Mouse (Mus musculus): ENCODE results near the gene Nqo1. TPM values are rescaled to one million over a fixed set of nuclear protein-coding genes. Genes with fewer than 3 reads are reported as not detected.

The Nqo1 gene
- polyA plus RNA-seq, 1 experiment, result 1.6 TPM

DNA sequence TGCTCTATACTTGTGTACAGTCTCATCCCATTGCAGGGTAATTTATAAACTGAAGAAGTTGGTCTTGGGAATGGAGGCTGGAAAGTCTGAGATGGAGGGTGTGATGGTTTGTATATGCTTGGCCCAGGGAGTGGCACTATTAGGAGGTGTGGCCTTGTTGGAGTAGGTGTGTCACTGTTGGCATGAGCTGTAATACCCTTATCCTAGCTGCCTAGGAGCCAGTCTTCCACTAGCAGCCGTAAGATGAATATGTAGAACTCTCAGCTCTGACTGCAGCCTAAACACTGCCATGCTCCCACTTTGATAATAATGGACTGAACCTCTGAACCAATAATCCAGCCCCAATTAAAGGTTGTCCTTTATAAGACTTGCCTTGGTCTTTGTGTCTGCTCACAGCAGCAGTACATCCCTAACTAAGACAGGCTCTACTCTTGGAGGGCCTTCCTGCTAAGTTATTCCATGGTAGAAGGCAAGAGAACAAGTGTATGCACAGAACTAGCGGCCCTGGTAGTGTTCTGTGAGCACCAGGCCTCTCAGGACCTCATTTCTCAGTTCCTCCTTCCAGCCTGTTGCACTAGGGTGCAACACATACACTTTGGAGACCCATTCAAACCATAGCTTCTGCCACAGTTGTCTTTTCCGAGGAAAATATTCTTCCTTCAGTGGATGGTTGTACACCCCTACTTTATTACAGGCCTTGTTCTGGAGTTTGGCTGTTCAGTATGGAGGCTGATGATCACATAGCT is 37.0 kb upstream of the Nqo1 start:
- TF ChIP-seq CTCF (IDR thresholded peaks at IDR 0.05; ENCODE audit: control insufficient read depth, insufficient read depth, insufficient replicate concordance, low read depth, low read length), result no peak
- TF ChIP-seq POLR2A (IDR thresholded peaks at IDR 0.05; ENCODE audit: control insufficient read depth, low read depth, low read length), result no peak

DNA sequence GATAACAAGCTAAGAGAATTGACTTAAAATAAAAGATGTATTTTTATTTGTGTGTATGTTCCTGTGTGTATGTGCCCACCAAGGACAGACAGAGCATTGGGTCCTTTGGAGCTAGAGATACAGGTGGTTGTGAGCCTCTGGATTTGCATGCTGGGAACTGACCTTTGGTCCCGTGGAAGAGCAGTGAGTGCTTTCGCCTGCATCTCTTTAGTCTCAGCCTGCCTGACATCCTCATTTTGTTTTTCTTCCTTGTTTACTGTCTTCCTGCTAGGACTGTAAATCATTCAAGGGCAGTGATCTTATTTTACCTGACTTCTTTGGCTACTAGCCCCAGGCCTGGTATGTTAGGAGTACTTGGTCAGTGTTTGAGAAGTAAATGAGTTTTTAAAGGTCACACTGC is 34.7 kb upstream of the Nqo1 start:
- H3K4me3 ChIP-seq (ENCODE audit: control insufficient read depth, low read depth, low read length), result no peak overlapping the region
- peaks cover 6% of the 10 kb centered on the region for H3K4me1 ChIP-seq (ENCODE audit: control insufficient read depth, insufficient read depth, low read length)
- no peak overlapping the region for H3K27ac ChIP-seq (ENCODE audit: control insufficient read depth, insufficient read depth, low read depth, low read length)

More for the DNA sequence above, 37.0 kb upstream of the Nqo1 start:
- no peaks in the 10 kb centered on the region for H3K27me3 ChIP-seq (ENCODE audit: control insufficient read depth, insufficient read depth, low read length)
- H3K27ac ChIP-seq (ENCODE audit: control insufficient read depth, insufficient read depth, low read depth, low read length), result no peak overlapping the region
- no peaks in the 10 kb centered on the region for H3K36me3 ChIP-seq (ENCODE audit: control insufficient read depth, insufficient read depth, low read length)
- peaks cover 3% of the 10 kb centered on the region; the same call in 1 of the 2 replicates for H3K4me1 ChIP-seq (ENCODE audit: control insufficient read depth, insufficient read depth, low read length)
- H3K4me3 ChIP-seq (ENCODE audit: control insufficient read depth, low read depth, low read length), result no peak overlapping the region

DNA sequence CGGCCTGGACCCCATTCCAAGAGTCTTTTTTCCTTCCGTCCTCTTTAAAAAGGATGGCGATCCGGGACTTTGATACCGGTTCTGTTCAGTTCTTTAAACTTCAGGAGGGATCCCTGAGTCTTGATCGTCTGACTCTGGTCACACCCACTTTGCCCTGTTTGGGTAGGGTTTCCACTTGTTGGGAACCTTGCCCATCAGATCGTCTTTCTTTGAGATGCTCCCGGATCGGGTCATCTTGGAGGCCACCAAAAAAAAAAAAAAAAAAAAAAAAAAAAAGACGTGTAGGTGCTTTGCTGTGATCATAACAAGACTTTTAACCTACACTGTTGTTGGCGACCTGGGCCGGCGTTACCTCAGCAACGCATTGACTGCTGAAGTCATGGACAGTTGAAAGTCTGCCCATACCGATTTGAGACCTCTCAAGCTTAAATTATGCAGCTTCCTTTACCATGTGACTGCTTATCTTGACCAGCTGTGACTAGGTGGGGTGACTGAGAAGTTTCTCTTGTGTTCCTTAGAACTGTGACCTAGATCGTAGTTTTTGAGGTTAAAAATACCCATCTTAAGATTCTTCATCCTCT is 33.9 kb upstream of the Nqo1 start:
- no peaks in the 10 kb centered on the region for H3K27me3 ChIP-seq (ENCODE audit: control insufficient read depth, insufficient read depth, low read length)
- peak overlapping the region; percentile 63 for H3K27ac ChIP-seq (ENCODE audit: control insufficient read depth, insufficient read depth, low read depth, low read length)
- H3K4me3 ChIP-seq (ENCODE audit: control insufficient read depth, low read depth, low read length), result peak overlapping the region; percentile 92
- no peak for TF ChIP-seq CTCF (IDR thresholded peaks at IDR 0.05; ENCODE audit: control insufficient read depth, insufficient read depth, insufficient replicate concordance, low read depth, low read length)
- TF ChIP-seq POLR2A (IDR thresholded peaks at IDR 0.05; ENCODE audit: control insufficient read depth, low read depth, low read length), result no peak
- H3K4me1 ChIP-seq (ENCODE audit: control insufficient read depth, insufficient read depth, low read length), result peaks cover 6% of the 10 kb centered on the region
- H3K36me3 ChIP-seq (ENCODE audit: control insufficient read depth, insufficient read depth, low read length), result no peaks in the 10 kb centered on the region

More for the DNA sequence above, 34.7 kb upstream of the Nqo1 start:
- Histone ChIP-seq H3K27me3 (ENCODE audit: control insufficient read depth, insufficient read depth, low read length) (no peaks in the 10 kb centered on the region), H3K36me3 (ENCODE audit: control insufficient read depth, insufficient read depth, low read length) (no peaks in the 10 kb centered on the region)
- TF ChIP-seq CTCF (IDR thresholded peaks at IDR 0.05; ENCODE audit: control insufficient read depth, insufficient read depth, insufficient replicate concordance, low read depth, low read length) (no peak), POLR2A (IDR thresholded peaks at IDR 0.05; ENCODE audit: control insufficient read depth, low read depth, low read length) (no peak)

DNA sequence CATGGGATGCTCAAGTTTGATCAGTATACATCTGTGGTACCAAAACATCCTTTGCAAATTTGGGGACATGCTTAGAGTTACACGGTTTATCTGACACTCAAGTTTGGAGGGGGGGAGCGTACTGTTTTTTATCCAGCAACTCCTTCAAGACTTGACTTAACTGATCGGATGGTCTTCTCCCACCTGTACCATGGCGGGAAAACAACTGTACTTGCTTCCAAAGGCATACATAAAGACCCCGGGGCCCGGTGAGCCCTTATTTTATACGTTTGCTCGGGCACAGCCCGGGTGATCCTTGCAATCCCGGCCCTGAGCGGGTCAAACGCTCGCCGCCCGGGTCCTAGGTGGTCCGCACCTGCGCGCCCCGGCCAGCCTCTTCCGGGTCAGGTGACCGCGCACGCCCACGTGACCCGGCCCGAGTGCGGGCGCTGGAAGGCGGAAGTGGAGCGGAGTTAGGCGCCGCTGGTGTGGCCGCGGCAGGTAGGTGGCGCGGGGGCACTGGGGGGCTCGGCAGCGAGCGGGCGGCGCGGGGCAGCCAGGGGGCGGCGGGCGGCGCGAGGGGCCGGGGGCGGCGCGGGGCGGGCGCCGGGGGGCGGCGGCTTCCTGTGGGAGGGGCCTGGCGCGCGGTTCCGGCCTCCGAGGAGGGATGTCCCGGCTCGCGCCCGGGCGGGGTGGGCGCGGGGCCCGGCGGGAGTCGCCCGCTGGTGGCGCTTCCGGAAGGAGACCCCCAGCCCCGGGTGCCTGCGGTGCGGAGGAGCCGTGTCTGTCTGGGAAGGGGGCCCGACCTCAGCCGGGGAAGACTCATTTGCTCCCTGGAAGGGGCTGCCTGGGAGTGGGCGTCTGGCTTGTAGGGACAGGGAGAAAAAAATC is 33.2 kb upstream of the Nqo1 start, which contains the start of gene Wwp2:
Gene Wwp2, plus strand, starts transcription at position 404 of the 870 bp plus-strand sequence.
- H3K36me3 ChIP-seq (ENCODE audit: control insufficient read depth, insufficient read depth, low read length), result no peaks in the 10 kb centered on the region
- H3K27ac ChIP-seq (ENCODE audit: control insufficient read depth, insufficient read depth, low read depth, low read length), result peak within 1 kb of the TSS; percentile 84
- no peaks in the 10 kb centered on the region for H3K27me3 ChIP-seq (ENCODE audit: control insufficient read depth, insufficient read depth, low read length)
- TF ChIP-seq POLR2A (IDR thresholded peaks at IDR 0.05; ENCODE audit: control insufficient read depth, low read depth, low read length) (peak; percentile 49; the same call in 1 of the 2 replicates), CTCF (IDR thresholded peaks at IDR 0.05; ENCODE audit: control insufficient read depth, insufficient read depth, insufficient replicate concordance, low read depth, low read length) (no peak)
- H3K4me3 ChIP-seq (ENCODE audit: control insufficient read depth, low read depth, low read length), result peak within 1 kb of the TSS; percentile 98
- peaks cover 6% of the 10 kb centered on the region for H3K4me1 ChIP-seq (ENCODE audit: control insufficient read depth, insufficient read depth, low read length)

DNA sequence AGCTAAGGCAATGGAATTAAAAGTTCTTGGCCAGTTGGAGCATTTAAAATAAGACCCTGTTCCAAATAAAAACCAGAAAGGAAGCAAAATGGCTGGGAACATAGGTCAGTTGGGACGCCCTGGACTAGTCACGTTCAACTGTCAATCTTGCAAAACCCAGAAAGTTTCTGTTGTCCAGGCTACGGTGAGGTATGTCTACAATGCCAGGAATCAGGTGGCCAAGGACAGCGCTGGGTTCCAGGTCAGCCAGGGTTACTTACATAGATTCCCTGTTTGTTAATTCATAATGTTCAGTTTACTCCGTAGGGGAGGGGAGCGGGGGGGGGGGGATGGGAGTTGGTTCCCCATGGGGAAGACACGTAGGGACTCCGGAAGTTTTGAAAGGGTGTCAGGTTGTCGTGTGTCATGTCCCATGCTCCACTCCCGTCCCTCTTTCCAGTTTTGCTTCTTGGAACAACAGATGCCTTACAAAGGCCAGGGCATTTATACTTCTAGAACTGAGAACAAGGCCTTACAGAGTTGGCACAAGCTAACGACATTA is 32.5 kb upstream of the Nqo1 start:
- Histone ChIP-seq H3K4me3 (ENCODE audit: control insufficient read depth, low read depth, low read length) (peak overlapping the region; percentile 98), H3K27ac (ENCODE audit: control insufficient read depth, insufficient read depth, low read depth, low read length) (peak overlapping the region; percentile 84), H3K27me3 (ENCODE audit: control insufficient read depth, insufficient read depth, low read length) (no peaks in the 10 kb centered on the region), H3K4me1 (ENCODE audit: control insufficient read depth, insufficient read depth, low read length) (peaks cover 6% of the 10 kb centered on the region), H3K36me3 (ENCODE audit: control insufficient read depth, insufficient read depth, low read length) (no peaks in the 10 kb centered on the region)
- TF ChIP-seq CTCF (IDR thresholded peaks at IDR 0.05; ENCODE audit: control insufficient read depth, insufficient read depth, insufficient replicate concordance, low read depth, low read length), result no peak
- no peak for TF ChIP-seq POLR2A (IDR thresholded peaks at IDR 0.05; ENCODE audit: control insufficient read depth, low read depth, low read length)

DNA sequence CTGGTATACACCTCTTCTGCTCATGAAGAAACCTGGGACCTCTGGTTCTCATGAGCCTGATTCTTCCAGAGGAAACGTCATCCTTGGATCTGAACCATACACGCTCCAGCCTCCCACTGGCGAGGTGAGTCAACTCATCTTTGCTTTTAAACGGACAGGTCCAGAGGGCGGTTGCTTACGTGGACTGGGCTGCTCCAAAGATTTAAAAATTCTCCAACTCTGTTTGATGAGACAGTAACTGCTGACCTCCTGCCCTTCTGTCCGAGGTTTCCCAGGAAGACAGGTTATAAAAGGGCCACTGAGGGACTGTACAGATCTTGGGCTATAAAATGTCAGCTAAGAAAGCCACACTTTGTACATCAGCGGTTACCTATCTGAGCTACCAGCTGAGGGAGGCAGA is 27.8 kb upstream of the Nqo1 start:
- Histone ChIP-seq H3K4me1 (ENCODE audit: control insufficient read depth, insufficient read depth, low read length) (peaks cover 6% of the 10 kb centered on the region), H3K36me3 (ENCODE audit: control insufficient read depth, insufficient read depth, low read length) (no peaks in the 10 kb centered on the region), H3K27ac (ENCODE audit: control insufficient read depth, insufficient read depth, low read depth, low read length) (no peak overlapping the region), H3K27me3 (ENCODE audit: control insufficient read depth, insufficient read depth, low read length) (no peaks in the 10 kb centered on the region), H3K4me3 (ENCODE audit: control insufficient read depth, low read depth, low read length) (no peak overlapping the region)
- TF ChIP-seq CTCF (IDR thresholded peaks at IDR 0.05; ENCODE audit: control insufficient read depth, insufficient read depth, insufficient replicate concordance, low read depth, low read length), result no peak

DNA sequence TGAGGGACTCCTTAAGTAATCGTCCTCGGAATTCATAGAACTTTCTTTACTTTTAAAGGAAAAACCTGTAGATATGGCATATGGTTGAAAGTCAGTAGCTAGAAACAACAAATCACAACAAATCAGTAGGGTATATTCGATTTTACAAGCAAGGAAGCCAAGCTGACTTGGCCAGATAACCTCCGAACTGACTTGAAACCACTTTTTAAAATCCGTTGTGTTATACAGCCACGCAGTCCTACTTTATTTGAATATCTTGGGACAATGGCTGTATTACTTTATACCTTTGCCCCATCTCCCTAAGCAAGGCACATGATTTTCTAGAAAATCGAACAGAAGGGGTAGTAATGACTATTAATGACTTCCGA is 22.2 kb upstream of the Nqo1 start:
- H3K4me3 ChIP-seq (ENCODE audit: control insufficient read depth, low read depth, low read length), result peak overlapping the region; percentile 100
- no peak overlapping the region; the same call in 1 of the 2 replicates for H3K27ac ChIP-seq (ENCODE audit: control insufficient read depth, insufficient read depth, low read depth, low read length)
- H3K4me1 ChIP-seq (ENCODE audit: control insufficient read depth, insufficient read depth, low read length), result peaks cover 5% of the 10 kb centered on the region
- peaks cover 2% of the 10 kb centered on the region for H3K36me3 ChIP-seq (ENCODE audit: control insufficient read depth, insufficient read depth, low read length)
- no peaks in the 10 kb centered on the region for H3K27me3 ChIP-seq (ENCODE audit: control insufficient read depth, insufficient read depth, low read length)
- TF ChIP-seq CTCF (IDR thresholded peaks at IDR 0.05; ENCODE audit: control insufficient read depth, insufficient read depth, insufficient replicate concordance, low read depth, low read length) (no peak), POLR2A (IDR thresholded peaks at IDR 0.05; ENCODE audit: control insufficient read depth, low read depth, low read length) (no peak)
